ENCODE assay signal across 11 mouse cellular contexts in genomic region chr5:24986204-24986940, GRCm38 (mm10).
DNase-seq lines count a peak whose midpoint lies in the region; ATAC-seq and TF ChIP-seq lines count a peak whose summit lies in the region.
"Had no signal": no experiment of that assay in that cellular context is flagged by ENCODE, and none has a peak within 500 bp of the region (broad histone marks: within the 10 kb centered on the region; RNA-seq: fewer than 3 reads in every experiment).

No protein-coding gene starts in this region.

- H3K9ac ChIP-seq in heart, embryonic 13.5 days, result peak overlapping the region; percentile 78
- H3K9ac ChIP-seq in neural tube, embryonic 13.5 days, result peak overlapping the region; percentile 4
- peak overlapping the region; percentile 55 for H3K9ac ChIP-seq in forebrain, embryonic 16.5 days (replicated peaks; ENCODE audit: low read depth, low read length)
- no peak overlapping the region for H3K9ac ChIP-seq in stomach, postnatal 0 days (ENCODE audit: low read length)
- H3K9ac ChIP-seq: liver, embryonic 12.5 days had no signal

- peak overlapping the region; percentile 68 for H3K4me2 ChIP-seq in heart, embryonic 13.5 days
- peak overlapping the region; percentile 19 for H3K4me2 ChIP-seq in neural tube, embryonic 13.5 days
- H3K4me2 ChIP-seq in forebrain, embryonic 16.5 days (ENCODE audit: low read length), result peak overlapping the region; percentile 46
- no peak overlapping the region for H3K4me2 ChIP-seq in stomach, postnatal 0 days (replicated peaks; ENCODE audit: low read depth)
- H3K4me2 ChIP-seq: liver, embryonic 12.5 days had no signal

- peaks cover 81% of the 10 kb centered on the region for H3K4me1 ChIP-seq in heart, embryonic 13.5 days
- H3K4me1 ChIP-seq in neural tube, embryonic 13.5 days (replicated peaks), result peaks cover 19% of the 10 kb centered on the region
- H3K4me1 ChIP-seq in forebrain, embryonic 16.5 days (replicated peaks; ENCODE audit: control insufficient read depth, insufficient read depth, low read length), result peaks cover 26% of the 10 kb centered on the region
- H3K4me1 ChIP-seq in stomach, postnatal 0 days (replicated peaks; ENCODE audit: control insufficient read depth, insufficient read depth), result no peaks in the 10 kb centered on the region; the same call in 1 of the 2 replicates

- H3K9me3 ChIP-seq in heart, embryonic 13.5 days, result no peaks in the 10 kb centered on the region
- H3K9me3 ChIP-seq in neural tube, embryonic 13.5 days, result no peaks in the 10 kb centered on the region
- H3K9me3 ChIP-seq in forebrain, embryonic 16.5 days (ENCODE audit: control insufficient read depth, low read length), result no peaks in the 10 kb centered on the region
- no peaks in the 10 kb centered on the region for H3K9me3 ChIP-seq in stomach, postnatal 0 days (ENCODE audit: control insufficient read depth, low read length)
- H3K9me3 ChIP-seq: liver, embryonic 12.5 days had no signal

- TF ChIP-seq EP300 in stomach, postnatal 0 days (optimal IDR thresholded peaks at IDR 0.05), result no peak

- 51% methylated on average over 9 of the region's 9 CpGs for WGBS in heart, embryonic 13.5 days
- WGBS in neural tube, embryonic 13.5 days, result 48% methylated on average over 9 of the region's 9 CpGs
- 36% methylated on average over 9 of the region's 9 CpGs for WGBS in forebrain, embryonic 16.5 days
- 55% methylated on average over 9 of the region's 9 CpGs for WGBS in stomach, postnatal 0 days

- peaks cover 2% of the 10 kb centered on the region; the same call in 1 of the 2 replicates for H3K36me3 ChIP-seq in heart, embryonic 13.5 days
- no peaks in the 10 kb centered on the region for H3K36me3 ChIP-seq in neural tube, embryonic 13.5 days
- no peaks in the 10 kb centered on the region for H3K36me3 ChIP-seq in forebrain, embryonic 16.5 days (ENCODE audit: control insufficient read depth, insufficient read depth)
- H3K36me3 ChIP-seq in stomach, postnatal 0 days (ENCODE audit: control insufficient read depth, insufficient read depth, low read length), result no peaks in the 10 kb centered on the region
- H3K36me3 ChIP-seq: liver, embryonic 12.5 days had no signal

- no peaks in the 10 kb centered on the region for H3K27me3 ChIP-seq in heart, embryonic 13.5 days (replicated peaks)
- no peaks in the 10 kb centered on the region for H3K27me3 ChIP-seq in neural tube, embryonic 13.5 days
- no peaks in the 10 kb centered on the region for H3K27me3 ChIP-seq in forebrain, embryonic 16.5 days (replicated peaks; ENCODE audit: control insufficient read depth, insufficient read depth, low read length)
- no peaks in the 10 kb centered on the region for H3K27me3 ChIP-seq in stomach, postnatal 0 days (ENCODE audit: control insufficient read depth, insufficient read depth, low read length)

- peak overlapping the region; percentile 48 for H3K4me3 ChIP-seq in heart, embryonic 13.5 days
- no peak overlapping the region for H3K4me3 ChIP-seq in neural tube, embryonic 13.5 days
- H3K4me3 ChIP-seq in forebrain, embryonic 16.5 days (replicated peaks; ENCODE audit: low read length), result peak overlapping the region; percentile 33
- no peak overlapping the region for H3K4me3 ChIP-seq in stomach, postnatal 0 days (ENCODE audit: low read depth, low read length)
- H3K4me3 ChIP-seq: liver, embryonic 12.5 days had no signal

- DNase-seq in heart, adult 9 months (ENCODE audit: low spot score in 2 of 2), result no peak
- DNase-seq in neural tube, embryonic 10.5 days (ENCODE audit: extremely low spot score, low spot score), result no peak
- DNase-seq in stomach, postnatal 0 days (ENCODE audit: low spot score), result no peak
- DNase-seq in lung, postnatal 14 days, result no peak
- no peak for DNase-seq in frontal cortex, postnatal 10 days (ENCODE audit: low spot score in 2 of 2)
- DNase-seq: kidney, adult 2 months; thymus, postnatal 36 days had no signal

- H3K27ac ChIP-seq in heart, embryonic 13.5 days (replicated peaks), result peak overlapping the region; percentile 95
- H3K27ac ChIP-seq in neural tube, embryonic 13.5 days (replicated peaks), result peak overlapping the region; percentile 71
- peak overlapping the region; percentile 94 for H3K27ac ChIP-seq in forebrain, embryonic 16.5 days (ENCODE audit: low read length)
- H3K27ac ChIP-seq in stomach, postnatal 0 days (replicated peaks), result peak overlapping the region; percentile 8; the same call in 1 of the 2 replicates
- H3K27ac ChIP-seq: liver, embryonic 12.5 days had no signal

- no peak for ATAC-seq in heart, embryonic 13.5 days (ENCODE audit: extremely low read depth, insufficient number of reproducible peaks, low FRiP score, low TSS enrichment)
- ATAC-seq in neural tube, embryonic 13.5 days (ENCODE audit: low read depth), result peak; percentile 65
- ATAC-seq in forebrain, embryonic 16.5 days, result peak; percentile 36
- no peak for ATAC-seq in stomach, postnatal 0 days (ENCODE audit: low FRiP score, low TSS enrichment)
- ATAC-seq: liver, embryonic 12.5 days had no signal

- peak; percentile 42 for TF ChIP-seq CTCF in stomach, postnatal 0 days (IDR thresholded peaks at IDR 0.05; ENCODE audit: low read depth)

Comparison
In these comparisons a context has a peak if more than half of its experiments do, and no peak if none do; other contexts are left out.
1. ATAC-seq: peak in neural tube, embryonic 13.5 days (single experiment) and forebrain, embryonic 16.5 days (single experiment); none in heart, embryonic 13.5 days (single experiment) and stomach, postnatal 0 days (single experiment).
2. H3K27ac ChIP-seq: peak in every context shown above with its lines; median percentile 95 in heart, embryonic 13.5 days; 94 in forebrain, embryonic 16.5 days; 71 in neural tube, embryonic 13.5 days; 8 in stomach, postnatal 0 days.
3. H3K4me3 ChIP-seq: peak in heart, embryonic 13.5 days (single experiment) and forebrain, embryonic 16.5 days (single experiment); none in neural tube, embryonic 13.5 days (single experiment) and stomach, postnatal 0 days (single experiment).